Mouse (Mus musculus) liver, postnatal 0 days (tissue): ENCODE measurements around the gene Camta1.

Experiments used
- CTCF ChIP-seq: sonication (generic); IDR thresholded peaks from 2 replicates; pipeline ENCODE4 v1.5.1; 2016; ENCODE audit warnings: antibody characterized with exemption, low read depth
- EP300 ChIP-seq: IDR thresholded peaks from 2 replicates; pipeline ENCODE4 v1.6.1; 2016; ENCODE audit warnings: antibody characterized with exemption, low read depth, mild to moderate bottlenecking

DNA sequence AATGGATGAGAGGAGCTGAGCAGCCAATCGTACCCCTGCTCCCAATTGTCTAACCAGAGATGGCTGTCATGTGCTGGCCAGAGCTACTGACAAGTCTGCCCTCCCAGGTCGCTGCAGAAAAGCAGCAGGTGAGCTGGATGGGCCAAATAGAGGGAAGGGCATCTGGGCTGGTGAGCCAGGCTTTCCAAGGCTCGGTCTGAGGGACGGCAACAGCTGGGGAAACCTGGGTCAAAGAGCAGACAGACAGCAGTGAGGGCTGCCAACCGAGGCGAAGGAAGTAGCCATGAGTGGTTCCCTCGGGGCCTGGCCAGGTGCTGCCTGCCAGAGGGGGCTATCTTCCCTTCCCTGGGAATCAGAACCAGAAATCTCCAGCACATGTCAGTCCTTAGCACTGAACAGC is 109.1 kb downstream of the Camta1 start:
- TF ChIP-seq CTCF (no peak), EP300 (no peak)
